Mouse (Mus musculus) cerebellum, adult 2 months (tissue): ENCODE results near the gene Crlf2. TPM values are rescaled to one million over a fixed set of nuclear protein-coding genes. Genes with fewer than 3 reads are reported as not detected.

Experiments
- DNase-seq, 2 experiments: peaks; one replicate each; pipeline ENCODE4 v3.0.0; 2021
- H3K27ac ChIP-seq: fragments of 200-500 bp; 2 replicates; pipeline ENCODE4 v1.5.1; 2012; ENCODE audit warnings: low read length, control low read depth, inconsistent platforms; ENCODE audit not compliant: insufficient read depth
- H3K27me3 ChIP-seq: fragments of 200-500 bp; 2 replicates; pipeline ENCODE4 v1.6.1; 2012; ENCODE audit warnings: inconsistent platforms, mild to moderate bottlenecking, low read length, moderate library complexity; ENCODE audit not compliant: control insufficient read depth, insufficient read depth
- H3K4me1 ChIP-seq: fragments of 200-500 bp; 2 replicates; pipeline ENCODE4 v1.6.1; 2011; ENCODE audit warnings: low read length; ENCODE audit not compliant: control insufficient read depth, insufficient read depth
- H3K4me3 ChIP-seq: fragments of 200-500 bp; replicated peaks from 2 replicates; pipeline ENCODE3; 2011; ENCODE audit warnings: mild to moderate bottlenecking, low read depth, low read length, control low read depth; ENCODE audit not compliant: insufficient read depth
- CTCF ChIP-seq: fragments of 200-500 bp; IDR thresholded peaks from 2 replicates; pipeline ENCODE4 v1.5.1; 2011; ENCODE audit warnings: low read depth, mild to moderate bottlenecking, control low read depth, low read length, moderate library complexity, borderline replicate concordance; ENCODE audit not compliant: insufficient read depth
- POLR2A ChIP-seq: fragments of 200-500 bp; IDR thresholded peaks from 2 replicates; pipeline ENCODE4 v1.6.1; 2011; ENCODE audit warnings: low read length, control low read depth, borderline replicate concordance; ENCODE audit not compliant: insufficient read depth
- WGBS: fragments of 180-500 bp; shearing (Covaris S2); methylation state at CpG from one replicate; pipeline ENCODE4 v1.1.7; 2018; 5-methylcytosine and 5-hydroxymethylcytosine counted together
- polyA plus RNA-seq: library from polyadenylated mRNA; depleted of rRNA; stranded (reverse); fragments of >200 nt; gene quantifications from 2 replicates; pipeline ENCODE4 v1.2.3, GENCODE M21; 2012

Crlf2 gene
- polyA plus RNA-seq, 1 experiment, result 15.7 TPM

DNA sequence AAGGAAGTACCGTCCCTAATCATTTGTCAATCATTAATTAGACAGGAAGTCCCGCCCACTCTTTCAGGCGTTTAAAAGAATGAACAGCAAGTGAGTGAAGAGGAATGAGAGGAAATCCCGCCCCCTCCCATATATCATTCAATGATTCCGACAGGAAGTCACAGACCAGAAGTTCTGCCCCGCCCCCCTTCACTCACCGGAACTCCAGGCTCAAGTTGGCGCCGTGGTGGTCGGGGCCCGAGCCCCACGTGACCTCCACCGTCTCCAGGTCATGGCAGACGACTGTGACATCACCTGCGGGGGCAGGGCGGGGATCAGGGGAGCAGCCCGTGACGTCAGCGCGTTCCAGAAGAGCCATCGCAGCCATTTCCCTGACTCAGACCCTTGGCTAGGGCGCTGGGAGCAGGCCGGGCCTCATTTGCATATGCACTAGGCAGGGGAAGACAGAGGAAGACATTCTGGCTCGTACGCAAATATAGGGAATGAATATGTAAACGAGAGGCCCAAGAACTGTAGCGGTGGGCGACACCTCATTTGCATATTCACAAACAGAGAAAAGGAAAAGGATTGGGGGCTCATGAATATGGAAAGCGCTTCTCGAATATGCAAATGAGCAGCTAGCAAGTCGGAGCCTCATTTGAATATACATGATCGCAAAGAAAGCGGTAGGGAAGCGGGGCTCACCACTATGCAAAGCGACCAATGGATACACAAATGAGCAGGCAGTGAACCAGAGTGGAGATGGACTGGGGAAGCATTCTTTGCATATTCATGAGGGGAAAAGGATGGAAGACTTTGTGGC lies 1.3 kb downstream of the Crlf2 start:
- TF ChIP-seq POLR2A, result peak; percentile 56; the same call in 1 of the 2 replicates
- TF ChIP-seq CTCF, result no peak
- peak; percentile 98 to 100 for DNase-seq
- Histone ChIP-seq H3K4me1 (no peaks in the 10 kb centered on the region), H3K27ac (peak overlapping the region; percentile 89), H3K4me3 (peak overlapping the region; percentile 82), H3K27me3 (no peaks in the 10 kb centered on the region)
- under 1% methylated on average over 35 of the region's 35 CpGs for WGBS

DNA sequence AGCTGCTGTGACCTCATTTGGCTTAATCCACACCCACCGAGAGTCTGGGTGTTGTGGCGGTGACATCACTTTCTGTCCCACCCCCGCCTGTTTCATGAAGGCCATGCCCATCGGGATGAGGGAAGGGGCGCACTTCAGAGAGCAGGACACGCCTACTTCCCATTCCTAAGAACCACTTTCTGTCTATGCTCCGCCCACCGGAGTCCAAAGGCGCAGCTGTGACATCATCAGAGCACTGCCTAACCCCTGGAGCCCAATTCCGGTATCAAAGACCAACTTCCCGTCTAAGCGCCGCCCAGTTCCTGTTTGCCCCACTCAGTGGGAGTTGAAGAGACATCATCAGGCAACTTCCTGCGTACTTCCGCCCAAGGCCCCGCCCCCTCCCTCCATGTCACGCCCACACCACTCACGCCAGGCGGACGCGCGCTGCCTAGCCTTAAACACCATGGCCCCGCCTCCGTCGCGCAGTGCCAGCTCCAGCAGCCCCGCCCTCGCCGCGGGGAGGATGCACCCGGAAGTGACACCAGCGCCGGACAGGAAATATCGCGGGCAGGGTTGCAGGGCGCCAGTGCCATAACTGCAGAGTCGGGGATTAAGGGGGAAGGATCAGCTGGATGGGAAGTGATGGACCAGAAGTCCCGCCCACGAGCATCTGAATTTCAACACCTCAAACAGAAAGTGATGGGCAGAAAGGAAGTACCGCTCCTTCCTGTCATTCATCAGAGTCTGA lies 2.0 kb downstream of the Crlf2 start:
- peak overlapping the region; percentile 52 for H3K4me3 ChIP-seq
- no peaks in the 10 kb centered on the region for H3K4me1 ChIP-seq
- TF ChIP-seq CTCF (no peak), POLR2A (peak; percentile 24; the same call in 1 of the 2 replicates)
- WGBS, result 6% methylated on average over 40 of the region's 40 CpGs
- peak in 1 of 2 experiments; percentile 96 for DNase-seq
- H3K27me3 ChIP-seq, result no peaks in the 10 kb centered on the region
- peak overlapping the region; percentile 61 for H3K27ac ChIP-seq

- peak; percentile 65 to 66 for DNase-seq
- H3K4me3 ChIP-seq, result peak overlapping the region; percentile 52
- H3K27me3 ChIP-seq, result no peaks in the 10 kb centered on the region
- H3K27ac ChIP-seq, result no peak overlapping the region
- 76% methylated on average over 54 of the region's 54 CpGs for WGBS
- TF ChIP-seq CTCF, result no peak
- no peak for TF ChIP-seq POLR2A
- H3K4me1 ChIP-seq, result no peaks in the 10 kb centered on the region
Measured at GRCm38 (mm10) chr5:109555676-109556571, 2.9 kb downstream of the Crlf2 start.

DNA sequence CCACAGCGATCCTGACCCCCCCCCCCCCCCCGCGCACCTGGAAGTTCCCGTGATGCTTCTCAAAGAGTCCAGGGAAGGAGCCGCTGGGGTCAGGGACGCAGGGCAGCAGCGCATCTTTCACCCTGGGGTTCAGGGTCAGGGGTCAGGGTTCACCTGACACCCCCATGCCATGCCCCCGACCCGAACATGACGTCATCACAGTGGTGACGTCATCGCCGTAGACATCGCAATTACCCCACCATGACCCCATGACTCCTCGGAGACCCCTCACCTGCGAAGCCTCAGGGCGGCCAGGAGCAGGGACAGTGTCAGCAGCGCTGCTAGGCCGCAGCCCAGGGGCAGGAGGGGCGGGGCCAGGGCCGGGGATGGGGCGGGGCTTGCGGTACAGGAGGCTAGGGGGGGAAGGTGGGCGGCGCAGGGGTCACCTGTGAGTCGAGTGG lies 3.5 kb downstream of the Crlf2 start:
- WGBS, result 81% methylated on average over 26 of the region's 26 CpGs

DNA sequence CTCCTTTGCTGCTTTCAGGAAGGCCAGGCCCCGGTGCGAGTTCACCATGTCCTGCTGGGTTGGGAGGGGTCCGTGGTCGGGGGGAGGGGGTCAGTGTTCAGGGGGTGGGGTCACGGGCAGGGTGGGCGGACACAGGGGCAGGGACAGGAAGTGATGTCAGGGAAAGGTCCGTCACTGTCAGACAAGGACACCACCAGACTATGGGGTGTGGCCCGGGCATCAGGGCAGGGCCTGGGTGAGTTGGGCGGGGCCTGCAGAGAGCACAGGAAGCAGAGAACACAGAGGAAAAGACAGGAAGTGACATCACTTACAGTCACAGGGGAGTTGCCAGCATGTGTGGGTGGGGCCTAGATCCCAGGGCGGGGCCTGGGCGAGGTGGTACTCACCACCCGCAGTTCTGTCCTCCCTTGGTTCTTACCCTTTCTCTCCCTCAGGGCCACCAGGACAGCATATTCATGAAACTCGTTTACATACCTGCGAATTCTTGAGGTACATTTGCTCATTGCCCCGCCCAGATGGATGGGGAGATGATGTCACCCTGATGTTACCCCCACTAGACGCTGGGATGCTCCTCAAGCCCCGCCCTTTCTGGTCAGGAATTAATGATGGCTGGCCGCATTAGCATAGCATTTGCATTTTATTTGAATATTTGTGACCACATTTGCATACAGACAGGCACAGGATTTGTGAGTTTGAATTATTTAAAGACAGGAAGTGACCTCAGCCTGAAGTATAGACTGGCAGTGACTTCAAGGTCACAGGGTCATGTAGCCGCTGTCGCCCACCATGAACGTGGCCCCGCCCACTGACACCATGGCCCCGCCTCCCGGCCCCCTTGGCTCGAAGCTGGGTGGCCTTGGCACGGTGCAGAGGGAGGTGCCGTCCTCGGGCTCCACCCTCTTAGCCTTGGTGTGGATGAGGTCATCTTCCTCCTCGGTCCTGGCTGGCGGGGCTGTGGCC lies 4.4 kb downstream of the Crlf2 start:
- peak; percentile 24 to 26 for DNase-seq
- H3K4me3 ChIP-seq, result no peak overlapping the region
- H3K27me3 ChIP-seq, result no peaks in the 10 kb centered on the region
- no peak overlapping the region for H3K27ac ChIP-seq
- 84% methylated on average over 30 of the region's 30 CpGs for WGBS
- no peak for TF ChIP-seq CTCF
- no peak for TF ChIP-seq POLR2A
- H3K4me1 ChIP-seq, result no peaks in the 10 kb centered on the region

More for the DNA sequence above, 3.5 kb downstream of the Crlf2 start:
- no peak overlapping the region for H3K27ac ChIP-seq
- peak in 1 of 2 experiments; percentile 37 for DNase-seq
- no peak overlapping the region for H3K4me3 ChIP-seq
- no peaks in the 10 kb centered on the region for H3K4me1 ChIP-seq
- TF ChIP-seq POLR2A (no peak), CTCF (no peak)
- no peaks in the 10 kb centered on the region for H3K27me3 ChIP-seq

DNA sequence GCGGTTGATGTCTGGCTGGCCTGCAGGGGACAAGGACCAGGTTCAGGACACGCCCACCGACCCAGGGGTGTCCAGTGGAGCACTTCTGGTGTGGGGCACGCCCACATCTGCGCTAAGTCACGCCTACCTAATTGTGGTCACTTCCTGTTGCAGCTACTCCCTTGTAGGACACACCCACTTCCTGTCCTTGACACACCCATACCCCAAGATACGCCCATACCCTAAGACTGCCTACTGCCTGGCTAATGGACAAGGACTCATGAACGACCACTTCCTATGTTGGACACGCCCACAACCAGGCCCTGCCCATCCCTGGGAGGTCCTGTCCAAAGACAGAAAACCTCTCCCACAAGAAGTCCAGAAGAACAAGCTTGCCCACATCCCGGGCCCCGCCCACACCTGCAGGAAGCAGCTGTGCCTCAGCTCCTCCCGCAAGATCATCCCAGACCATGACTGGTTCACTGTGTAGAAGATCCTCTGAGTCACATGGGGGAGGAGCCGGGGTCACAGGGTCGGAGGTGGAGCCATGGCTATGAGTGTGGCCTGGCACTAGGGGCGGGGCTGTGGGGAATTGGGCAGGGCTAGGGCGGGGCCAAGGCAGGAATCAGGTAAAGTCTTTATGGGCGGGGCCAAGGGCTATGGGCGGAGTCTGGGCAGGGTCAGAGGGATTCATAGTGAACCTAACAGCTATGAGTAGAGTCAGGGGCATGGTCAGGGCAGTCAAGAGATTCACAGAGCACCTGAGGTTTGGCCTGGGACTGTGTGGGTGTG lies 5.4 kb downstream of the Crlf2 start:
- Histone ChIP-seq H3K27ac (no peak overlapping the region), H3K4me3 (no peak overlapping the region), H3K4me1 (no peaks in the 10 kb centered on the region), H3K27me3 (no peaks in the 10 kb centered on the region)
- 68% methylated on average over 18 of the region's 18 CpGs for WGBS
- TF ChIP-seq POLR2A (no peak), CTCF (no peak)
- DNase-seq, result peak; percentile 13 to 20
